Mouse (Mus musculus) embryonic facial prominence, embryonic 14.5 days (tissue): ENCODE data around the gene Sipa1l1. TPM values are rescaled to one million over a fixed set of nuclear protein-coding genes. Genes with fewer than 3 reads are reported as not detected.

Experiments
- ATAC-seq: fragments of 200-750 bp; cut with Nextera tagmentation; 2 replicates; pipeline ENCODE4 v1.8.0; 2017; ENCODE audit warnings: low read depth, moderate number of reproducible peaks, moderate TSS enrichment
- DNase-seq: peaks from one replicate; pipeline ENCODE4 v3.0.0-alpha.2; 2015; ENCODE audit warnings: low spot score
- H3K27ac ChIP-seq: fragments of 300-500 bp; sonication (generic); replicated peaks from 2 replicates; pipeline ENCODE4 v1.5.1; 2014; ENCODE audit warnings: low read depth, mild to moderate bottlenecking, low read length, moderate library complexity
- H3K27me3 ChIP-seq: fragments of 300-500 bp; sonication (generic); replicated peaks from 2 replicates; pipeline ENCODE4 v1.6.1; 2014; ENCODE audit warnings: low read length; ENCODE audit not compliant: control insufficient read depth, insufficient read depth
- H3K36me3 ChIP-seq: fragments of 300-500 bp; sonication (generic); 2 replicates; pipeline ENCODE4 v1.6.1; 2014; ENCODE audit warnings: low read length, mixed read lengths; ENCODE audit not compliant: control insufficient read depth, insufficient read depth
- H3K4me1 ChIP-seq: fragments of 300-500 bp; sonication (generic); 2 replicates; pipeline ENCODE4 v1.6.1; 2014; ENCODE audit warnings: antibody characterized with exemption, low read length; ENCODE audit not compliant: control insufficient read depth, insufficient read depth
- H3K4me2 ChIP-seq: fragments of 300-500 bp; sonication (generic); 2 replicates; pipeline ENCODE4 v1.6.1; 2014; ENCODE audit warnings: low read depth, mild to moderate bottlenecking, low read length, moderate library complexity, mixed read lengths
- H3K4me3 ChIP-seq: fragments of 300-500 bp; sonication (generic); 2 replicates; pipeline ENCODE4 v1.5.1; 2014; ENCODE audit warnings: low read depth, mild to moderate bottlenecking, low read length
- H3K9ac ChIP-seq: fragments of 300-500 bp; sonication (generic); 2 replicates; pipeline ENCODE4 v1.6.1; 2014; ENCODE audit warnings: low read depth, mild to moderate bottlenecking, low read length, moderate library complexity, mixed read lengths
- H3K9me3 ChIP-seq: fragments of 300-500 bp; sonication (generic); 2 replicates; pipeline ENCODE4 v1.6.1; 2016; ENCODE audit warnings: low read length; ENCODE audit not compliant: control insufficient read depth
- WGBS: fragments of 180-500 bp; shearing (Covaris S2); extraction: QIAGEN DNeasy Blood & Tissue Kit; methylation state at CpG from one replicate; pipeline ENCODE4 v1.1.7; 2014; 5-methylcytosine and 5-hydroxymethylcytosine counted together
- polyA plus RNA-seq: library from polyadenylated mRNA; unstranded; fragments of >200 nt; fragmentation: Nextera tagmentation; extraction: Ambion mirVana; gene quantifications from 2 replicates; pipeline ENCODE4 v1.2.1, GENCODE M21; 2014

Sipa1l1 gene
- polyA plus RNA-seq, 1 experiment from 2014 or later: 23.8 TPM

- H3K4me2 ChIP-seq: no peak overlapping the region
- 84% methylated on average over 5 of the region's 5 CpGs for WGBS
- H3K27ac ChIP-seq: no peak overlapping the region
- no peak for ATAC-seq
- no peak overlapping the region for H3K9ac ChIP-seq
- H3K36me3 ChIP-seq: peaks cover 16% of the 10 kb centered on the region
- no peak overlapping the region for H3K4me3 ChIP-seq
- H3K27me3 ChIP-seq: no peaks in the 10 kb centered on the region
- no peak for DNase-seq
- peaks cover 5% of the 10 kb centered on the region; the same call in 1 of the 2 replicates for H3K4me1 ChIP-seq
- no peaks in the 10 kb centered on the region for H3K9me3 ChIP-seq
These were observed 188.3 kb downstream of the Sipa1l1 start for GRCm38 (mm10) chr12:82357431-82357830.

GRCm38 (mm10) chr12:82362796-82363195 lies 193.7 kb downstream of the Sipa1l1 start:
- Histone ChIP-seq H3K27ac (no peak overlapping the region), H3K27me3 (no peaks in the 10 kb centered on the region)
- WGBS: 96% methylated on average over 9 of the region's 9 CpGs

GRCm38 (mm10) chr12:82364186-82364585 lies 195.1 kb downstream of the Sipa1l1 start:
- Histone ChIP-seq H3K4me1 (no peaks in the 10 kb centered on the region), H3K27me3 (no peaks in the 10 kb centered on the region), H3K9ac (no peak overlapping the region), H3K36me3 (0 out of 2 replicates have a peak, but pooled peaks cover 3% of the 10 kb centered on the region), H3K9me3 (no peaks in the 10 kb centered on the region), H3K4me2 (no peak overlapping the region), H3K27ac (no peak overlapping the region), H3K4me3 (no peak overlapping the region)
- no peak for ATAC-seq
- DNase-seq: no peak
- WGBS: 92% methylated on average over 7 of the region's 7 CpGs

More at GRCm38 (mm10) chr12:82362796-82363195, 193.7 kb downstream of the Sipa1l1 start:
- DNase-seq: no peak
- no peak for ATAC-seq
- Histone ChIP-seq H3K9me3 (no peaks in the 10 kb centered on the region), H3K4me1 (no peaks in the 10 kb centered on the region), H3K4me2 (no peak overlapping the region), H3K9ac (no peak overlapping the region), H3K4me3 (no peak overlapping the region), H3K36me3 (peaks cover 13% of the 10 kb centered on the region)

- Histone ChIP-seq H3K4me3 (no peak overlapping the region), H3K4me2 (no peak overlapping the region), H3K27me3 (no peaks in the 10 kb centered on the region), H3K9ac (no peak overlapping the region), H3K9me3 (no peaks in the 10 kb centered on the region), H3K27ac (no peak overlapping the region), H3K36me3 (0 out of 2 replicates have a peak, but pooled peaks cover 3% of the 10 kb centered on the region), H3K4me1 (no peaks in the 10 kb centered on the region)
- no peak for ATAC-seq
- WGBS: 62% methylated on average over 5 of the region's 5 CpGs
- DNase-seq: no peak
These were observed 196.3 kb downstream of the Sipa1l1 start for GRCm38 (mm10) chr12:82365276-82365875.

- no peak for DNase-seq
- H3K4me1 ChIP-seq: no peaks in the 10 kb centered on the region
- no peak for ATAC-seq
- H3K9ac ChIP-seq: no peak overlapping the region
- no peak overlapping the region for H3K27ac ChIP-seq
- H3K4me2 ChIP-seq: no peak overlapping the region
- 0 out of 2 replicates have a peak, but pooled peaks cover 3% of the 10 kb centered on the region for H3K36me3 ChIP-seq
- H3K4me3 ChIP-seq: no peak overlapping the region
- no peaks in the 10 kb centered on the region for H3K27me3 ChIP-seq
- H3K9me3 ChIP-seq: no peaks in the 10 kb centered on the region
- 87% methylated on average over 6 of the region's 6 CpGs for WGBS
These were observed 197.6 kb downstream of the Sipa1l1 start for GRCm38 (mm10) chr12:82366754-82367153.

GRCm38 (mm10) chr12:82367345-82367744 lies 198.2 kb downstream of the Sipa1l1 start:
- Histone ChIP-seq H3K36me3 (0 out of 2 replicates have a peak, but pooled peaks cover 3% of the 10 kb centered on the region), H3K27ac (no peak overlapping the region), H3K4me3 (no peak overlapping the region), H3K4me2 (no peak overlapping the region), H3K9me3 (no peaks in the 10 kb centered on the region), H3K4me1 (no peaks in the 10 kb centered on the region), H3K9ac (no peak overlapping the region), H3K27me3 (no peaks in the 10 kb centered on the region)
- DNase-seq (no peak), ATAC-seq (no peak)
- 87% methylated on average over 2 of the region's 2 CpGs for WGBS

GRCm38 (mm10) chr12:82367986-82368385 lies 198.9 kb downstream of the Sipa1l1 start:
- H3K27me3 ChIP-seq: no peaks in the 10 kb centered on the region
- H3K4me3 ChIP-seq: no peak overlapping the region
- H3K27ac ChIP-seq: no peak overlapping the region
- H3K4me2 ChIP-seq: no peak overlapping the region
- DNase-seq (no peak), ATAC-seq (no peak)
- H3K36me3 ChIP-seq: 0 out of 2 replicates have a peak, but pooled peaks cover under 1% of the 10 kb centered on the region
- H3K9ac ChIP-seq: no peak overlapping the region
- H3K4me1 ChIP-seq: no peaks in the 10 kb centered on the region
- no peaks in the 10 kb centered on the region for H3K9me3 ChIP-seq
- 84% methylated on average over 3 of the region's 3 CpGs for whole genome bisulfite sequencing

- H3K9ac ChIP-seq: no peak overlapping the region
- no peak for DNase-seq
These were observed 200.5 kb downstream of the Sipa1l1 start for GRCm38 (mm10) chr12:82369402-82370160.

More at GRCm38 (mm10) chr12:82369402-82370160, 200.5 kb downstream of the Sipa1l1 start:
- H3K27ac ChIP-seq: no peak overlapping the region
- H3K4me2 ChIP-seq: no peak overlapping the region
- ATAC-seq: no peak
- H3K4me3 ChIP-seq: no peak overlapping the region
- H3K36me3 ChIP-seq: 0 out of 2 replicates have a peak, but pooled peaks cover under 1% of the 10 kb centered on the region
- peaks cover 9% of the 10 kb centered on the region; the same call in 1 of the 2 replicates for H3K4me1 ChIP-seq
- no peaks in the 10 kb centered on the region for H3K9me3 ChIP-seq
- no peaks in the 10 kb centered on the region for H3K27me3 ChIP-seq
- WGBS: 63% methylated on average over 5 of the region's 5 CpGs
